Mouse (Mus musculus) heart, embryonic 12.5 days (tissue): ENCODE measurements at regions not wholly inside any gene's neighbourhood (a gene's known extent, or its start where the extent isn't known, plus 50 kb on each side); places are given as distances from the start of the nearest gene placed in this dataset.

Experiments
- ATAC-seq: fragments of 200-750 bp; cut with Nextera tagmentation; 2 replicates; pipeline ENCODE4 v1.8.0; 2017; ENCODE audit warnings: moderate TSS enrichment, moderate library complexity; ENCODE audit not compliant: insufficient number of reproducible peaks, low FRiP score
- H3K27ac ChIP-seq: fragments of 300-500 bp; sonication (generic); 2 replicates; pipeline ENCODE4 v1.5.1; 2016; ENCODE audit warnings: mild to moderate bottlenecking, moderate library complexity; ENCODE audit not compliant: poor library complexity, severe bottlenecking
- H3K27me3 ChIP-seq: fragments of 300-500 bp; sonication (generic); replicated peaks from 2 replicates; pipeline ENCODE4 v1.6.1; 2016; ENCODE audit warnings: mild to moderate bottlenecking, moderate library complexity
- H3K36me3 ChIP-seq: fragments of 300-500 bp; sonication (generic); 2 replicates; pipeline ENCODE4 v1.6.1; 2016; ENCODE audit warnings: mild to moderate bottlenecking, moderate library complexity
- H3K4me1 ChIP-seq: fragments of 300-500 bp; sonication (generic); replicated peaks from 2 replicates; pipeline ENCODE4 v1.6.1; 2016; ENCODE audit warnings: mild to moderate bottlenecking
- H3K4me2 ChIP-seq: fragments of 300-500 bp; sonication (generic); 2 replicates; pipeline ENCODE4 v1.6.1; 2016; ENCODE audit warnings: mild to moderate bottlenecking, moderate library complexity
- H3K4me3 ChIP-seq: fragments of 300-500 bp; sonication (generic); 2 replicates; pipeline ENCODE4 v1.5.1; 2016; ENCODE audit warnings: mild to moderate bottlenecking
- H3K9ac ChIP-seq: fragments of 300-500 bp; sonication (generic); 2 replicates; pipeline ENCODE4 v1.6.1; 2016; ENCODE audit warnings: mild to moderate bottlenecking, moderate library complexity
- H3K9me3 ChIP-seq: fragments of 300-500 bp; sonication (generic); replicated peaks from 2 replicates; pipeline ENCODE4 v1.6.1; 2016; ENCODE audit warnings: mild to moderate bottlenecking, moderate library complexity
- WGBS: fragments of 180-500 bp; shearing (Covaris S2); methylation state at CpG from one replicate; pipeline ENCODE4 v1.1.7; 2016; 5-methylcytosine and 5-hydroxymethylcytosine counted together

GRCm38 (mm10) chr15:36669748-36670147, 337.8 kb downstream of the Zfp706 start:
- WGBS, result 23% methylated on average over 12 of the region's 12 CpGs

GRCm38 (mm10) chr15:36666566-36666965, 341.0 kb downstream of the Zfp706 start:
- no peak overlapping the region for H3K9ac ChIP-seq
- no peak overlapping the region for H3K27ac ChIP-seq
- no peak overlapping the region for H3K4me2 ChIP-seq
- WGBS, result 48% methylated on average over 3 of the region's 3 CpGs
- 0 out of 2 replicates have a peak, but pooled peaks cover 5% of the 10 kb centered on the region for H3K9me3 ChIP-seq
- peaks cover 9% of the 10 kb centered on the region for H3K4me1 ChIP-seq
- no peak overlapping the region for H3K4me3 ChIP-seq
- ATAC-seq, result no peak
- H3K27me3 ChIP-seq, result no peaks in the 10 kb centered on the region
- no peaks in the 10 kb centered on the region for H3K36me3 ChIP-seq

More at GRCm38 (mm10) chr15:36669748-36670147, 337.8 kb downstream of the Zfp706 start:
- Histone ChIP-seq H3K27ac (no peak overlapping the region), H3K9me3 (no peaks in the 10 kb centered on the region), H3K4me2 (peak overlapping the region; percentile 43), H3K4me3 (no peak overlapping the region), H3K4me1 (peaks cover 9% of the 10 kb centered on the region), H3K36me3 (no peaks in the 10 kb centered on the region), H3K27me3 (no peaks in the 10 kb centered on the region), H3K9ac (peak overlapping the region; percentile 6; the same call in 1 of the 2 replicates)
- ATAC-seq, result no peak

GRCm38 (mm10) chr15:36664391-36664790, 343.2 kb downstream of the Zfp706 start:
- peaks cover 3% of the 10 kb centered on the region; the same call in 1 of the 2 replicates for H3K4me1 ChIP-seq
- H3K4me2 ChIP-seq, result no peak overlapping the region
- WGBS, result 75% methylated on average over 6 of the region's 6 CpGs
- no peak overlapping the region for H3K4me3 ChIP-seq
- H3K27ac ChIP-seq, result no peak overlapping the region
- H3K9me3 ChIP-seq, result 0 out of 2 replicates have a peak, but pooled peaks cover 5% of the 10 kb centered on the region
- no peaks in the 10 kb centered on the region for H3K27me3 ChIP-seq
- H3K36me3 ChIP-seq, result no peaks in the 10 kb centered on the region
- no peak overlapping the region for H3K9ac ChIP-seq
- no peak for ATAC-seq

- H3K9me3 ChIP-seq, result 0 out of 2 replicates have a peak, but pooled peaks cover 5% of the 10 kb centered on the region
- H3K9ac ChIP-seq, result no peak overlapping the region
- H3K4me3 ChIP-seq, result no peak overlapping the region
- no peak for ATAC-seq
- H3K27me3 ChIP-seq, result no peaks in the 10 kb centered on the region
- 82% methylated on average over 7 of the region's 7 CpGs for WGBS
- no peaks in the 10 kb centered on the region for H3K36me3 ChIP-seq
- 0 out of 2 replicates have a peak, but pooled peaks cover 3% of the 10 kb centered on the region for H3K4me1 ChIP-seq
- H3K4me2 ChIP-seq, result no peak overlapping the region
- H3K27ac ChIP-seq, result no peak overlapping the region
Observed at GRCm38 (mm10) chr15:36660986-36661385, 346.6 kb downstream of the Zfp706 start.
